Mouse (Mus musculus) bone marrow macrophage, adult 2 months (primary cell): Measurements from ENCODE around the gene Togaram2.

ENCODE experiments used
- CTCF ChIP-seq: IDR thresholded peaks from 2 replicates; pipeline ENCODE4 v1.5.1; 2012; ENCODE audit warnings: low read depth, mild to moderate bottlenecking, low read length, moderate library complexity
- POLR2A ChIP-seq: IDR thresholded peaks from 2 replicates; pipeline ENCODE4 v1.6.1; 2012; ENCODE audit warnings: mild to moderate bottlenecking, low read depth, low read length, borderline replicate concordance

DNA sequence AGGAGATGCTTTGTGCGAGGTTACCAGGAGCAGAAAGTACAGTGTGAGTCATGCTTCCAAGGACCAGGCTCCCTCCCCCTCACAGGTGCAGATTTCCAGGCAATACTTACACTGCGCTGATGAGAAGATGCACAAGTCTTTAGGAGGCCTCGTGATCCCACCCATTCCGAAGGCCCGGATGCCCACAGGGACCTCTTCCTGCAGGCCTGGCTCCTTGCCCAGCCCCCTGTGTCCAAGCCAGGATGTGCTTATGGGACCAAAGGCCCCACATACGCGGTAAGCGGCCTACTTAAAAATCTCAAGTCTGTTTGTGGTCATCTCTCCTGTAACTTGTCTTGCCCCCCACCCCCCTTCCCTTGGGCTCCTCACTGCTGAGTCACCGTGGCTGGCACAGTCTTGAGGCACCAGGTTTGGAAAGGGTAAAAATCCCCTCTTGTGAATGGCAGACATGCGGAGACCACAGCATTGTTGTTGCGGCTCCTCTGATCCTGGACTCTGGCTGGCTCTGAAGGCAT, 18.4 kb downstream of the Togaram2 start:
- TF ChIP-seq CTCF = no peak
- TF ChIP-seq POLR2A = no peak
